Mouse (Mus musculus) cortical plate, adult 2 months (tissue): ENCODE data around the gene Tdg.

ENCODE experiments used
- CTCF ChIP-seq: fragments of 200-500 bp; IDR thresholded peaks from 2 replicates; pipeline ENCODE4 v1.5.1; 2011; ENCODE audit warnings: mild to moderate bottlenecking, control low read depth, low read length; ENCODE audit not compliant: insufficient read depth; ENCODE audit errors: extremely low read depth
- POLR2A ChIP-seq: fragments of 200-500 bp; IDR thresholded peaks from 2 replicates; pipeline ENCODE4 v1.6.1; 2011; ENCODE audit warnings: mild to moderate bottlenecking, low read length, control low read depth; ENCODE audit not compliant: insufficient read depth; ENCODE audit errors: extremely low read depth

GRCm38 (mm10) chr10:82630497-82630896 lies 869 bp downstream of the Tdg start:
- TF ChIP-seq CTCF = no peak
- TF ChIP-seq POLR2A = no peak
